Mouse (Mus musculus): Measurements from ENCODE around the gene Bcl6. TPM values are rescaled to one million over a fixed set of nuclear protein-coding genes. Genes with fewer than 3 reads are reported as not detected.

Bcl6 gene
- polyA plus RNA-seq (2012), result 0.02 and 0.04 TPM in 2 replicates

GRCm38 (mm10) chr16:23988466-23989208 lies at the start of gene Bcl6, which contains the start of gene Gm37419:
Gene Bcl6, minus strand, starts transcription at chr16:23988852.
Gene Gm37419, plus strand, starts transcription at chr16:23988482.
- TF ChIP-seq TAL1 (IDR thresholded peaks at IDR 0.05; ENCODE audit: low read length), result no peak
- TF ChIP-seq GATA1 (IDR thresholded peaks at IDR 0.05; ENCODE audit: low read length), result no peak
- Histone ChIP-seq H3K9me3 (ENCODE audit: control insufficient read depth, low read length) (peaks cover 6% of the 10 kb centered on the region; the same call in 1 of the 2 replicates), H3K4me3 (replicated peaks) (peak within 1 kb of the TSS; percentile 65), H3K27me3 (ENCODE audit: control insufficient read depth) (peaks cover 100% of the 10 kb centered on the region), H3K36me3 (ENCODE audit: control insufficient read depth) (no peaks in the 10 kb centered on the region), H3K4me1 (ENCODE audit: control insufficient read depth) (peaks cover 11% of the 10 kb centered on the region)

- TF ChIP-seq GATA1 (IDR thresholded peaks at IDR 0.05; ENCODE audit: low read length) (no peak), TAL1 (IDR thresholded peaks at IDR 0.05; ENCODE audit: low read length) (no peak)
- no peaks in the 10 kb centered on the region for H3K27me3 ChIP-seq (ENCODE audit: control insufficient read depth)
- peaks cover 2% of the 10 kb centered on the region; the same call in 1 of the 2 replicates for H3K9me3 ChIP-seq (ENCODE audit: control insufficient read depth, low read length)
- H3K36me3 ChIP-seq (ENCODE audit: control insufficient read depth), result no peaks in the 10 kb centered on the region
- no peak overlapping the region for H3K4me3 ChIP-seq (replicated peaks)
- no peaks in the 10 kb centered on the region for H3K4me1 ChIP-seq (ENCODE audit: control insufficient read depth)
These were observed 47.7 kb upstream of the Bcl6 start for GRCm38 (mm10) chr16:24036398-24036797.

- no peaks in the 10 kb centered on the region for H3K27me3 ChIP-seq (ENCODE audit: control insufficient read depth)
- H3K4me1 ChIP-seq (ENCODE audit: control insufficient read depth), result no peaks in the 10 kb centered on the region
- TF ChIP-seq TAL1 (IDR thresholded peaks at IDR 0.05; ENCODE audit: low read length) (no peak), GATA1 (IDR thresholded peaks at IDR 0.05; ENCODE audit: low read length) (no peak)
- no peak overlapping the region for H3K4me3 ChIP-seq (replicated peaks)
- peaks cover 2% of the 10 kb centered on the region; the same call in 1 of the 2 replicates for H3K9me3 ChIP-seq (ENCODE audit: control insufficient read depth, low read length)
- no peaks in the 10 kb centered on the region for H3K36me3 ChIP-seq (ENCODE audit: control insufficient read depth)
These were observed 47.1 kb upstream of the Bcl6 start for GRCm38 (mm10) chr16:24035767-24036166.

GRCm38 (mm10) chr16:24034450-24034849 lies 45.8 kb upstream of the Bcl6 start:
- TF ChIP-seq GATA1 (IDR thresholded peaks at IDR 0.05; ENCODE audit: low read length), result no peak
- TF ChIP-seq TAL1 (IDR thresholded peaks at IDR 0.05; ENCODE audit: low read length), result no peak
- Histone ChIP-seq H3K4me3 (replicated peaks) (no peak overlapping the region), H3K4me1 (ENCODE audit: control insufficient read depth) (no peaks in the 10 kb centered on the region), H3K9me3 (ENCODE audit: control insufficient read depth, low read length) (peaks cover 2% of the 10 kb centered on the region; the same call in 1 of the 2 replicates), H3K27me3 (ENCODE audit: control insufficient read depth) (no peaks in the 10 kb centered on the region), H3K36me3 (ENCODE audit: control insufficient read depth) (no peaks in the 10 kb centered on the region)

GRCm38 (mm10) chr16:24033259-24033658 lies 44.6 kb upstream of the Bcl6 start:
- Histone ChIP-seq H3K36me3 (ENCODE audit: control insufficient read depth) (no peaks in the 10 kb centered on the region), H3K9me3 (ENCODE audit: control insufficient read depth, low read length) (peaks cover 2% of the 10 kb centered on the region; the same call in 1 of the 2 replicates), H3K4me3 (replicated peaks) (no peak overlapping the region), H3K4me1 (ENCODE audit: control insufficient read depth) (no peaks in the 10 kb centered on the region), H3K27me3 (ENCODE audit: control insufficient read depth) (no peaks in the 10 kb centered on the region)
- no peak for TF ChIP-seq GATA1 (IDR thresholded peaks at IDR 0.05; ENCODE audit: low read length)

GRCm38 (mm10) chr16:24029965-24030672 lies 41.5 kb upstream of the Bcl6 start:
- Histone ChIP-seq H3K9me3 (ENCODE audit: control insufficient read depth, low read length) (peaks cover 2% of the 10 kb centered on the region; the same call in 1 of the 2 replicates), H3K4me1 (ENCODE audit: control insufficient read depth) (peaks cover 2% of the 10 kb centered on the region; the same call in 1 of the 2 replicates), H3K36me3 (ENCODE audit: control insufficient read depth) (no peaks in the 10 kb centered on the region), H3K4me3 (replicated peaks) (no peak overlapping the region), H3K27me3 (ENCODE audit: control insufficient read depth) (no peaks in the 10 kb centered on the region)
- no peak for TF ChIP-seq GATA1 (IDR thresholded peaks at IDR 0.05; ENCODE audit: low read length)
- TF ChIP-seq TAL1 (IDR thresholded peaks at IDR 0.05; ENCODE audit: low read length), result no peak

GRCm38 (mm10) chr16:24025442-24025841 lies 36.8 kb upstream of the Bcl6 start:
- no peaks in the 10 kb centered on the region for H3K36me3 ChIP-seq (ENCODE audit: control insufficient read depth)
- H3K27me3 ChIP-seq (ENCODE audit: control insufficient read depth), result no peaks in the 10 kb centered on the region
- peaks cover 2% of the 10 kb centered on the region; the same call in 1 of the 2 replicates for H3K4me1 ChIP-seq (ENCODE audit: control insufficient read depth)
- no peak overlapping the region for H3K4me3 ChIP-seq (replicated peaks)
- no peaks in the 10 kb centered on the region for H3K9me3 ChIP-seq (ENCODE audit: control insufficient read depth, low read length)
- TF ChIP-seq GATA1 (IDR thresholded peaks at IDR 0.05; ENCODE audit: low read length) (no peak), TAL1 (IDR thresholded peaks at IDR 0.05; ENCODE audit: low read length) (no peak)

GRCm38 (mm10) chr16:24022605-24023004 lies 34.0 kb upstream of the Bcl6 start:
- Histone ChIP-seq H3K4me3 (replicated peaks) (no peak overlapping the region), H3K4me1 (ENCODE audit: control insufficient read depth) (peaks cover 2% of the 10 kb centered on the region; the same call in 1 of the 2 replicates), H3K9me3 (ENCODE audit: control insufficient read depth, low read length) (no peaks in the 10 kb centered on the region), H3K36me3 (ENCODE audit: control insufficient read depth) (no peaks in the 10 kb centered on the region), H3K27me3 (ENCODE audit: control insufficient read depth) (no peaks in the 10 kb centered on the region)
- TF ChIP-seq TAL1 (IDR thresholded peaks at IDR 0.05; ENCODE audit: low read length) (no peak), GATA1 (IDR thresholded peaks at IDR 0.05; ENCODE audit: low read length) (no peak)

- no peak for TF ChIP-seq GATA1 (IDR thresholded peaks at IDR 0.05; ENCODE audit: low read length)
- TF ChIP-seq TAL1 (IDR thresholded peaks at IDR 0.05; ENCODE audit: low read length), result no peak
- H3K9me3 ChIP-seq (ENCODE audit: control insufficient read depth, low read length), result no peaks in the 10 kb centered on the region
- no peaks in the 10 kb centered on the region for H3K36me3 ChIP-seq (ENCODE audit: control insufficient read depth)
- no peaks in the 10 kb centered on the region for H3K27me3 ChIP-seq (ENCODE audit: control insufficient read depth)
- peaks cover 2% of the 10 kb centered on the region; the same call in 1 of the 2 replicates for H3K4me1 ChIP-seq (ENCODE audit: control insufficient read depth)
- no peak overlapping the region for H3K4me3 ChIP-seq (replicated peaks)
These were observed 33.1 kb upstream of the Bcl6 start for GRCm38 (mm10) chr16:24021722-24022121.
